Mouse (Mus musculus) liver, postnatal 0 days (tissue): Measurements from ENCODE around the gene Lrch1.

Experiments used
- CTCF ChIP-seq: sonication (generic); IDR thresholded peaks from 2 replicates; pipeline ENCODE4 v1.5.1; 2016; ENCODE audit warnings: antibody characterized with exemption, low read depth
- EP300 ChIP-seq: IDR thresholded peaks from 2 replicates; pipeline ENCODE4 v1.6.1; 2016; ENCODE audit warnings: antibody characterized with exemption, low read depth, mild to moderate bottlenecking

- TF ChIP-seq CTCF: no peak
- TF ChIP-seq EP300: 0 out of 2 replicates have a peak, but pooled peaks have one; percentile 17
Observed at GRCm38 (mm10) chr14:74847311-74848133, 100.2 kb downstream of the Lrch1 start.
